Mouse (Mus musculus) forebrain, embryonic 14.5 days (tissue): Measurements from ENCODE around the gene Ltbr. TPM values are rescaled to one million over a fixed set of nuclear protein-coding genes. Genes with fewer than 3 reads are reported as not detected.

Source experiments
- ATAC-seq: fragments of 200-750 bp; cut with Nextera tagmentation; 2 replicates; pipeline ENCODE4 v1.8.0; 2017; ENCODE audit warnings: mild to moderate bottlenecking, moderate library complexity
- DNase-seq: peaks from one replicate; pipeline ENCODE4 v3.0.0-alpha.2; 2015; ENCODE audit warnings: low spot score
- H3K27ac ChIP-seq: fragments of 300-500 bp; sonication (generic); 2 replicates; pipeline ENCODE4 v1.5.1; 2014; ENCODE audit warnings: low read depth, mild to moderate bottlenecking, control low read depth, low read length, moderate library complexity
- H3K27me3 ChIP-seq: fragments of 300-500 bp; sonication (generic); replicated peaks from 2 replicates; pipeline ENCODE4 v1.6.1; 2014; ENCODE audit warnings: low read length, control low read depth, mixed read lengths; ENCODE audit not compliant: control insufficient read depth, insufficient read depth
- H3K36me3 ChIP-seq: fragments of 300-500 bp; sonication (generic); 2 replicates; pipeline ENCODE4 v1.6.1; 2014; ENCODE audit warnings: low read length, control low read depth; ENCODE audit not compliant: control insufficient read depth, insufficient read depth
- H3K4me1 ChIP-seq: fragments of 300-500 bp; sonication (generic); 2 replicates; pipeline ENCODE4 v1.6.1; 2014; ENCODE audit warnings: antibody characterized with exemption, low read length, control low read depth; ENCODE audit not compliant: control insufficient read depth, insufficient read depth
- H3K4me2 ChIP-seq: fragments of 300-500 bp; sonication (generic); 2 replicates; pipeline ENCODE4 v1.6.1; 2014; ENCODE audit warnings: mild to moderate bottlenecking, control low read depth, low read length
- H3K4me3 ChIP-seq: fragments of 300-500 bp; sonication (generic); 2 replicates; pipeline ENCODE4 v1.5.1; 2014; ENCODE audit warnings: low read depth, low read length, control low read depth
- H3K9ac ChIP-seq: fragments of 300-500 bp; sonication (generic); 2 replicates; pipeline ENCODE4 v1.6.1; 2014; ENCODE audit warnings: mild to moderate bottlenecking, low read length, control low read depth, moderate library complexity
- H3K9me3 ChIP-seq: fragments of 300-500 bp; sonication (generic); replicated peaks from 2 replicates; pipeline ENCODE4 v1.6.1; 2016; ENCODE audit warnings: low read length, control low read depth, mixed read lengths; ENCODE audit not compliant: control insufficient read depth
- WGBS: fragments of 180-500 bp; shearing (Covaris S2); extraction: QIAGEN DNeasy Blood & Tissue Kit; methylation state at CpG from one replicate; pipeline ENCODE4 v1.1.7; 2014; 5-methylcytosine and 5-hydroxymethylcytosine counted together
- polyA plus RNA-seq: library from polyadenylated mRNA; unstranded; fragments of >200 nt; fragmentation: Nextera tagmentation; extraction: Ambion mirVana; gene quantifications from 2 replicates; pipeline ENCODE4 v1.2.1, GENCODE M21; 2014

Ltbr gene
- polyA plus RNA-seq, 1 experiment from 2014 or later: 12.9 TPM

DNA sequence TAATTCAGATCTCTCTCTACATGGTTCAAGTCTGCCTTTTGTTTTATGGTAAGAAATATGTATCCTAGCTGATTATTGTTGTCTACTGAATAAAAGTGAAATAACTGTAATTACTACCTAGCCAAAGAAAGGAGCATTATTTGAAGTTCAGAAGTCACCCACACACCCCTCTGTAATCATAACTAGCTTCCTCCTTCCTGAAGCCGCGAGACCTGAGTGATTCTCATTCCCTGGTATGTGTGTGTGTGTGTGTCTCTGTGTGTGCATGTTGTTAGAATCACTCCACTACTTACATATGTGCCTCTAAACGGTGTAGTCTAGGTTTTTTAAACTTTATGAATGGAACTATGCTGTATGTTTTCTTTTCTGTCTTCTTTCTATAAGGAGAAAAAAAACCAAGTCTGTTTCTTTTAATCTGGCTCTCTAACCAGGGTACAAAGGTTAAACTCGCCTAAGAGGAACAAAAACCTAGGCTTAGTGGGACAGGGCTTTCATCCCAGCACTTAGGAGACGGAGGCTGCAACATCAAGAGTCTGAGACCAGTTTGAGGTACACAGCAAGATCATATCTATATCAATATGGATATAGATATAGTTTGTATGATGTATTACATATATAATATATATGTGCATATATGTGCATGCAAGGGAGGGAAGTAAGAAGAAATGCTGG is 16.4 kb downstream of the Ltbr start:
- Histone ChIP-seq H3K9me3 (no peaks in the 10 kb centered on the region), H3K27me3 (no peaks in the 10 kb centered on the region), H3K4me3 (no peak overlapping the region), H3K4me1 (no peaks in the 10 kb centered on the region), H3K36me3 (no peaks in the 10 kb centered on the region), H3K9ac (no peak overlapping the region), H3K4me2 (no peak overlapping the region), H3K27ac (no peak overlapping the region)
- DNase-seq: no peak
- ATAC-seq: no peak
- WGBS: 78% methylated on average over 5 of the region's 5 CpGs

- no peak overlapping the region for H3K9ac ChIP-seq
- no peak for ATAC-seq
- H3K4me3 ChIP-seq: no peak overlapping the region
- no peaks in the 10 kb centered on the region for H3K27me3 ChIP-seq
- H3K4me1 ChIP-seq: no peaks in the 10 kb centered on the region
- no peak overlapping the region for H3K27ac ChIP-seq
- no peaks in the 10 kb centered on the region for H3K9me3 ChIP-seq
- no peak overlapping the region for H3K4me2 ChIP-seq
- no peaks in the 10 kb centered on the region for H3K36me3 ChIP-seq
- whole genome bisulfite sequencing: 82% methylated on average over 4 of the region's 4 CpGs
- no peak for DNase-seq
Observed at GRCm38 (mm10) chr6:125294049-125294448, 19.6 kb downstream of the Ltbr start.

GRCm38 (mm10) chr6:125292256-125292655 is 21.4 kb downstream of the Ltbr start:
- ATAC-seq (no peak), DNase-seq (no peak)
- Histone ChIP-seq H3K4me1 (no peaks in the 10 kb centered on the region), H3K9me3 (no peaks in the 10 kb centered on the region), H3K36me3 (no peaks in the 10 kb centered on the region), H3K27ac (no peak overlapping the region), H3K27me3 (no peaks in the 10 kb centered on the region), H3K9ac (no peak overlapping the region), H3K4me3 (no peak overlapping the region), H3K4me2 (no peak overlapping the region)
- WGBS: 91% methylated on average over 7 of the region's 7 CpGs

GRCm38 (mm10) chr6:125291329-125291728 is 22.4 kb downstream of the Ltbr start:
- H3K4me1 ChIP-seq: no peaks in the 10 kb centered on the region
- no peak overlapping the region for H3K4me3 ChIP-seq
- H3K9me3 ChIP-seq: no peaks in the 10 kb centered on the region
- no peak for ATAC-seq
- no peaks in the 10 kb centered on the region for H3K27me3 ChIP-seq
- H3K9ac ChIP-seq: no peak overlapping the region
- WGBS: 88% methylated on average over 4 of the region's 4 CpGs
- no peak overlapping the region for H3K27ac ChIP-seq
- H3K4me2 ChIP-seq: no peak overlapping the region
- no peaks in the 10 kb centered on the region for H3K36me3 ChIP-seq
- no peak for DNase-seq

DNA sequence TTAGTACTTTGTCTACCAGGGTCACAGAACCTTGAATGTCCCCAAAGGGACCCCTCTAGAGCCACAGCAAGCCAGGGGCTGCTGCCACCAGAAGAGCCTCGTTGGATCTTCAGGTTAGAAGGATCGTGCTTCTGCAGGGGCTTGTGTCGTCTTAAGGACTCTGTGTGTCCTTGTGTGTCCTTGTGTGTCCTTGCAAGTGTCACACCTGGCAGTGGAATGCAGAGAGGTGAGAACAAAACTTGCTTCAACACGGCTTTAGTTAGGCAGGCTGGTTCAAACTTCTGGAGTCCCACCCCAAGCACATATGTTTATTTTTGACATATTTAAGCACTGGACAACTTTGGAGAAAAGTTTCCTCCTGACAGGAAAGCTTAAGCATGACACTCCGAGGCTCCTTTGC is 25.0 kb downstream of the Ltbr start:
- Histone ChIP-seq H3K27me3 (no peaks in the 10 kb centered on the region), H3K9ac (no peak overlapping the region), H3K36me3 (no peaks in the 10 kb centered on the region), H3K4me3 (no peak overlapping the region), H3K4me1 (no peaks in the 10 kb centered on the region), H3K4me2 (no peak overlapping the region), H3K27ac (no peak overlapping the region), H3K9me3 (no peaks in the 10 kb centered on the region)
- no peak for ATAC-seq
- DNase-seq: no peak
- 80% methylated on average over 5 of the region's 5 CpGs for WGBS

DNA sequence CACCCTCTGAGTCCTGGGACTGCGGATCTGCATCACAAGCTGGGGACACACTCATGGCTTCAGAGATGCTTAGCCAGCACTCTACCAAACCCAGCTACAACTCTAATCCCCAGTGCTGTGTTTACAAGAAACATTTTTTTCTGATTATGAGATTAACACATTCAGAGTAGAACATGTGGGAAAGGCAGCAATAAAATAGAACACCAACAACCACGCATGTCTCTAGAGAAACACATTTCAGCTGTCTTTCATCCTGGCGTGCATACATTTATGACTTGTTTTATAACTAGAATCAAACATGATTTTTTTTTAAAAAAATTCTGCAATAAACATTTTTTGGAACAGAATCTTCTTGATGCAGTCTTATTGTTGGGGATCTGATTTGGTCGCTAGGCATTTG is 26.7 kb downstream of the Ltbr start:
- 92% methylated on average over 4 of the region's 4 CpGs for WGBS
- ATAC-seq: no peak
- Histone ChIP-seq H3K36me3 (no peaks in the 10 kb centered on the region), H3K27me3 (no peaks in the 10 kb centered on the region), H3K9ac (no peak overlapping the region), H3K4me1 (no peaks in the 10 kb centered on the region), H3K27ac (no peak overlapping the region), H3K4me3 (no peak overlapping the region), H3K4me2 (no peak overlapping the region), H3K9me3 (no peaks in the 10 kb centered on the region)
- DNase-seq: no peak

- Histone ChIP-seq H3K9ac (no peak within 1 kb of the TSS), H3K4me3 (no peak within 1 kb of the TSS), H3K27ac (no peak within 1 kb of the TSS), H3K4me2 (no peak within 1 kb of the TSS), H3K4me1 (no peaks in the 10 kb centered on the region), H3K9me3 (no peaks in the 10 kb centered on the region), H3K27me3 (no peaks in the 10 kb centered on the region), H3K36me3 (no peaks in the 10 kb centered on the region)
- ATAC-seq (no peak), DNase-seq (no peak)
- 98% methylated on average over 22 of the region's 22 CpGs for WGBS
Observed at GRCm38 (mm10) chr6:125285890-125286289, 27.8 kb downstream of the Ltbr start, which contains the start of gene Tuba3a. TSS of gene Tuba3a (minus strand) at chr6:125286042.

GRCm38 (mm10) chr6:125284751-125285150 is 28.9 kb downstream of the Ltbr start:
- Histone ChIP-seq H3K27ac (no peak overlapping the region), H3K4me1 (no peaks in the 10 kb centered on the region), H3K9me3 (no peaks in the 10 kb centered on the region), H3K4me2 (no peak overlapping the region), H3K36me3 (no peaks in the 10 kb centered on the region), H3K4me3 (no peak overlapping the region), H3K27me3 (no peaks in the 10 kb centered on the region), H3K9ac (no peak overlapping the region)
- ATAC-seq (no peak), DNase-seq (no peak)
- 89% methylated on average over 7 of the region's 7 CpGs for WGBS

DNA sequence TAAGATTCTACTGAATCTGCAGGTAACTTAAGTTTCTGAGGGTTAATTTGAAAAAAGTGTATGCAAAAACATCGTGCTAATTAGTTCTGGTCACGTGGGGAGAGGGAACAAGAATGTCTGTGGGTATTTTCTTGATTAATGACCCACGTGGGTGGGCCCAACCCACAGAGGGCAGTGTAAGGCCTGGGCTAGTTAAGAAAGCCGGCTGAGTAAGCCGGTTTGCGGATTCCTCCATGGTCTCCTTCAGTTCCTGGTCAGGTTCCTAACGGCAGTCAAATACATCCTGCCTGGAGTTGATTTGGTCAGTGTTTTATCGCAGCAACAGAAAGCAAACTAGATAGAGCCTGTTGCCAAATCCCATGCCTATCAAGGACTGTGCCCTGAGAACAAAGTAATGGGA is 29.4 kb downstream of the Ltbr start:
- WGBS: 47% methylated on average over 8 of the region's 8 CpGs
- ATAC-seq: no peak
- Histone ChIP-seq H3K4me3 (no peak overlapping the region), H3K4me2 (no peak overlapping the region), H3K27me3 (no peaks in the 10 kb centered on the region), H3K36me3 (no peaks in the 10 kb centered on the region), H3K9me3 (no peaks in the 10 kb centered on the region), H3K9ac (no peak overlapping the region), H3K4me1 (no peaks in the 10 kb centered on the region), H3K27ac (no peak overlapping the region)
- no peak for DNase-seq
